Mouse (Mus musculus): Measurements from ENCODE around the gene 9430007A20Rik.

DNA sequence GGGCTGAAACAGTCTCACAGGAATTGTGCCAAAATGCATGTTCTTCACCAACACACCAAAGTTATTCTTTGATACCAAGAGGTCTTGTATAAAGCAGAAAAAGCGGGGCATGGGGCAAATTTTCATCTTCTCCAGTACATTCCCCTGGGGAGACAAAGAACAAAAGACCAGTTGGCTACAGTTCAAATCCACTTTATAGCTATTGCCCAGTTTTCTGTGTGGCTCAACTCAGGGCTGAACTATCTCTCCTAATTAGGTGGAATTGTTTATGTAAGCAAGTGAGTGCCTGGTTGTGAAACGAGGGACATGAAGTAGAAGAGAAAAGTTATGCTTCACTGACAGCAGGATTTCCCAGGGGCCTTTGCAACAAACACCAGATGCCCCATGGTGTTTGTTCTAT, 41.6 kb downstream of the 9430007A20Rik start:
- TF ChIP-seq CTCF (IDR thresholded peaks at IDR 0.05; ENCODE audit: low read depth) (no peak), EP300 (IDR thresholded peaks at IDR 0.05; ENCODE audit: low read depth) (no peak)
